Mouse (Mus musculus) thymus, adult 2 months (tissue): ENCODE measurements around the gene Ankrd22. TPM values are rescaled to one million over a fixed set of nuclear protein-coding genes. Genes with fewer than 3 reads are reported as not detected.

Experiments
- DNase-seq: peaks from one replicate; pipeline ENCODE4 v3.0.0; 2021
- H3K27ac ChIP-seq: fragments of 200-500 bp; 2 replicates; pipeline ENCODE4 v1.5.1; 2012; ENCODE audit warnings: low read length, control low read depth; ENCODE audit not compliant: control insufficient read depth, insufficient read depth
- H3K27me3 ChIP-seq: fragments of 200-500 bp; 2 replicates; pipeline ENCODE4 v1.6.1; 2012; ENCODE audit warnings: mild to moderate bottlenecking, low read length, moderate library complexity, mixed read lengths; ENCODE audit not compliant: control insufficient read depth, insufficient read depth
- H3K36me3 ChIP-seq: fragments of 200-500 bp; 2 replicates; pipeline ENCODE4 v1.6.1; 2012; ENCODE audit warnings: mild to moderate bottlenecking, low read length, moderate library complexity; ENCODE audit not compliant: control insufficient read depth, insufficient read depth
- H3K4me1 ChIP-seq: fragments of 200-500 bp; replicated peaks from 2 replicates; pipeline ENCODE4 v1.6.1; 2012; ENCODE audit warnings: low read length; ENCODE audit not compliant: control insufficient read depth, insufficient read depth
- H3K4me3 ChIP-seq: fragments of 200-500 bp; 2 replicates; pipeline ENCODE4 v1.5.1; 2012; ENCODE audit warnings: mild to moderate bottlenecking, low read length, control low read depth, moderate library complexity; ENCODE audit not compliant: control insufficient read depth, insufficient read depth
- CTCF ChIP-seq: fragments of 200-500 bp; IDR thresholded peaks from 2 replicates; pipeline ENCODE4 v1.5.1; 2012; ENCODE audit warnings: mild to moderate bottlenecking, control low read depth, low read length, moderate library complexity, borderline replicate concordance; ENCODE audit not compliant: control insufficient read depth, poor library complexity, insufficient read depth; ENCODE audit errors: extremely low read depth
- POLR2A ChIP-seq: fragments of 200-500 bp; IDR thresholded peaks from 2 replicates; pipeline ENCODE4 v1.6.1; 2012; ENCODE audit warnings: mild to moderate bottlenecking, low read length, control low read depth, moderate library complexity; ENCODE audit not compliant: control insufficient read depth, poor library complexity, insufficient read depth; ENCODE audit errors: extremely low read depth
- WGBS: fragments of 180-500 bp; shearing (Covaris S2); methylation state at CpG from one replicate; pipeline ENCODE4 v1.1.7; 2018; 5-methylcytosine and 5-hydroxymethylcytosine counted together
- polyA plus RNA-seq: library from polyadenylated mRNA; depleted of rRNA; stranded (reverse); fragments of >200 nt; gene quantifications from 2 replicates; pipeline ENCODE4 v1.2.3, GENCODE M21; 2012; rRNA removed

Gene Ankrd22
- polyA plus RNA-seq = 0.62 and 0.73 TPM in 2 replicates

GRCm38 (mm10) chr19:34165891-34166290 is at the start of gene Ankrd22:
Ankrd22 (minus strand) TSS chr19:34166053.
- 33% methylated on average over 5 of the region's 5 CpGs for WGBS
- TF ChIP-seq POLR2A (no peak), CTCF (no peak)
- Histone ChIP-seq H3K4me3 (no peak within 1 kb of the TSS), H3K36me3 (no peaks in the 10 kb centered on the region), H3K27ac (peak within 1 kb of the TSS; percentile 29; the same call in 1 of the 2 replicates), H3K27me3 (no peaks in the 10 kb centered on the region), H3K4me1 (peaks cover 30% of the 10 kb centered on the region)
- peak; percentile 53 for DNase-seq

DNA sequence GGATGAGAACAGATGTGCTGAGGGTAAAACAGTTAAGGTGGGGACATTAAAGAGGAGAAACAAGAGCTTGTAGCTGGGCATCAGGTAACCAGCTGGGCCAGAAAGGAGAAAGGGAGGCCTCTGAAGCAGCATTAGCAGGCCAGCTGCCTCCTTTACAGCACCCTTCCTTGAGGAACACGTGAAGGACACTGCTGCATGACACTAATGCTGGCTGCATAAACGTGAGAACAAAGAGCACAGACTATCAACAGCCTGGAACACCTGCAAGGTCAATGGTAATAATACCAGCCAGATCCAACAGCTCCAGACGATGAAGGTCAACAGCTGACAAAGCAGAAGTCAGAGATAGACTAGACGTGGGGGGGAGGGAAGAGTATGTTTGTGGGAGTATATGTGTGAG is 48.3 kb upstream of the Ankrd22 start:
- no peaks in the 10 kb centered on the region for H3K27me3 ChIP-seq
- H3K36me3 ChIP-seq = no peaks in the 10 kb centered on the region
- TF ChIP-seq CTCF = no peak
- no peak for TF ChIP-seq POLR2A
- no peak overlapping the region for H3K4me3 ChIP-seq
- H3K27ac ChIP-seq = no peak overlapping the region
- H3K4me1 ChIP-seq = peaks cover 39% of the 10 kb centered on the region
- WGBS = 48% methylated on average over 4 of the region's 4 CpGs
- DNase-seq = no peak

DNA sequence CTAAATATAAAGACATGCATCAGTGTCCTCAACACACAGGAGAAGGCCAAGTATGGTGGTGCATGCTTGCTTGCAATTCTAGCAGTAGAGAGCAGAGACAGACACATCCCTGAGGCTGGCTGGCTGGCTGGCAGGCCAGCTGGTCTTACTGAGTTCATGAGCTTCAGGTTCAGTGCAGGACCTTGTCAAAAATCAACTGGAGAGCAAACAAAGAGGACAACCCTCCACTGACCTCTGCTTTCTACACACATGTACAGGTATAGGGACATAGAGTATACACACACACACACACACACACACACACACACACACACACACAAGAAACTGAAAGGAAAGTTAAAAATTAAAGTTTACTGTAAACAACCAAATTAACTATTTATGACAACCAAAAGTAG is 47.4 kb upstream of the Ankrd22 start:
- DNase-seq = no peak
- H3K4me3 ChIP-seq = no peak overlapping the region
- no peaks in the 10 kb centered on the region for H3K27me3 ChIP-seq
- H3K27ac ChIP-seq = peak overlapping the region; percentile 47; the same call in 1 of the 2 replicates
- no peaks in the 10 kb centered on the region for H3K36me3 ChIP-seq
- TF ChIP-seq CTCF = no peak
- no peak for TF ChIP-seq POLR2A
- H3K4me1 ChIP-seq = peaks cover 38% of the 10 kb centered on the region

DNA sequence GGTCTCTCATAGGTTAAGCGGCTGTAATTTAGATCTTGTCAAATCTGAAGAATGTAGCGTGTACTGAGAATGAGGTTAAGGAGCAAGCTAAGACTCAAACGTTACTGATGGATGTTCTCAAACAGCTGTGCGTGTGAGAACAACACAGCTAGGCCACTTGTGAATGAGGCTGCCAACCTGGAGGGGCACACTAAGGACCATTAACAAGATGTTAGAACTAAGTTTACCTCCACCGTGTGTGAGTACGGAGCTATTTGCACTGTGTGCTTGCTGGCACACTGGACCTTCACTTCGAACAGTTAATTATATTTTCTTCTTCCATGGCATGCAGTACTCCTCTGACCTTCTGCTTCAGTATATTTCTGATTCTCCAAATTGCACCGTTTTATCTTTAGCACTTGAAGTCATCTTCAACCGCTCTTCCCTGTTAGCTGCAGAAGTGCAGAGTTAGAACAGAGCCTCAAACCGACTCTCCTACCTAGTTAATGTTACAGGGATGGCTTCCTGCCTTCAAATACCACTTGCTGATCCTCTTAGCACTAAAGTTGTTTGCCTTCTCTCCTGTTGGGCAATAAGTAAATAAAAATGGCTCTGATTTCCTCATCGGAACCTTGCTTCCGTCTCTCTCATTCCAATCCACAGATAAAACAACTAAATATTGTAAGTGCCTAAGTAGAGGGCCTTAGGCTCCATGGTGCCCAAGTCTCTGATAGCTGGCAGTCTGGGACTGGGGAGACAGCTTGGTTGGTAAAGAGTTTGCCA is 46.8 kb upstream of the Ankrd22 start:
- H3K27me3 ChIP-seq = no peaks in the 10 kb centered on the region
- H3K36me3 ChIP-seq = no peaks in the 10 kb centered on the region
- peaks cover 33% of the 10 kb centered on the region for H3K4me1 ChIP-seq
- H3K4me3 ChIP-seq = no peak overlapping the region
- H3K27ac ChIP-seq = peak overlapping the region; percentile 81
- DNase-seq = no peak
- WGBS = 80% methylated on average over 12 of the region's 12 CpGs
- no peak for TF ChIP-seq POLR2A
- no peak for TF ChIP-seq CTCF

DNA sequence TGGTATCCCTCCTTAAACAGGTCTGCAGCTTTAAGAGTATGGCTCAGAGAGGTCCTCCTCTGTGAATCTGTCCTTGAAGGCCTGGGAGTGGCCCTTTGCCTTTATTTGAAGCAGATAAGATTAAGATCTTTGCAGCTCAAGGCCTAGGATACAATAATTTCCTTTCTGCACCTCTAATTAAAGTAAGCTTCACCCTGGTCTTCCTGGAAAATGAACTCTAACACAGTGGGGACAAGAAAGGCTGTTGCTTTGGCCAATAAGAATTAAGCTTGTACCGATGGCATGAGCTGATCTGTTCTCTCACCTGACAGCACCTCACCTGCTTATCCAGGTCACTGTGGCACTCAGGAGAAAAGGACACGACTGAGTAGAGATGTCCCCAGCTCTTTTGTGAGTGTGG is 45.0 kb upstream of the Ankrd22 start:
- no peak for DNase-seq
- peaks cover 36% of the 10 kb centered on the region for H3K4me1 ChIP-seq

DNA sequence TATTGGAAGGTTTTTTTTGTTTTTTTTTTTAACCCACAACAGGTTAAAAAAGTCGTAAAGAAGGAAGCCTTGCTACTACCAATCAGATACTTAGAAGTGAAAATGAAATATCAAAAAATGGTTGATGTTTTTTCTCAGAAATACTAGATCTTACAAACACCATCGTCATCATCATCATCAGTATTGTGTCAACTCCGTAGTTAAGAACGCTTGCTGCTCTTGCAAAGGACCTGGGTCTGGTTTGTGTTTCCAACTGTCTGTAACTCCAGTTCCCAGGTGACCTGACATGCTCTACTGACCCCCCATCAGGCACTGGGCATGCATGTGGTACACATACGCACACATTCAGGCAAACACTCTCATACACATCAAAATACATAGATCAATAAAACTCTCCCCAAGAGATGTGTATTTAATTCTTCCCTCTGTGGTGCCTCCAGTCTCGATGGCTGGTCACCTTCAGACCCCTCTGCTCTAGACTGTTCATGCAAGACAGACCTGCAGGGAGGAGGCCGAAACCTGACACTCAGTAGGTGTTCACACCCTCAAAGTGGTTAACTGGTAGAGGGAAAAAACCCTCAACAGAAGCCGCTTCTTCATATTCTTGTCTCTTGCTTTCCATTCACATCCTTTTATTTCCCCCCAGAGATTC is 44.2 kb upstream of the Ankrd22 start:
- peaks cover 32% of the 10 kb centered on the region for H3K4me1 ChIP-seq
- no peak overlapping the region for H3K27ac ChIP-seq
- no peaks in the 10 kb centered on the region for H3K36me3 ChIP-seq
- WGBS = 92% methylated on average over 8 of the region's 8 CpGs
- no peak overlapping the region for H3K4me3 ChIP-seq
- no peaks in the 10 kb centered on the region for H3K27me3 ChIP-seq
- no peak for DNase-seq
- no peak for TF ChIP-seq CTCF
- no peak for TF ChIP-seq POLR2A

More for the DNA sequence above, 45.0 kb upstream of the Ankrd22 start:
- 67% methylated on average over 2 of the region's 2 CpGs for WGBS
- Histone ChIP-seq H3K4me3 (no peak overlapping the region), H3K27ac (peak overlapping the region; percentile 58), H3K36me3 (no peaks in the 10 kb centered on the region), H3K27me3 (no peaks in the 10 kb centered on the region)
- TF ChIP-seq CTCF (no peak), POLR2A (no peak)
